Mouse (Mus musculus): ENCODE measurements around the gene Slc36a3.

DNA sequence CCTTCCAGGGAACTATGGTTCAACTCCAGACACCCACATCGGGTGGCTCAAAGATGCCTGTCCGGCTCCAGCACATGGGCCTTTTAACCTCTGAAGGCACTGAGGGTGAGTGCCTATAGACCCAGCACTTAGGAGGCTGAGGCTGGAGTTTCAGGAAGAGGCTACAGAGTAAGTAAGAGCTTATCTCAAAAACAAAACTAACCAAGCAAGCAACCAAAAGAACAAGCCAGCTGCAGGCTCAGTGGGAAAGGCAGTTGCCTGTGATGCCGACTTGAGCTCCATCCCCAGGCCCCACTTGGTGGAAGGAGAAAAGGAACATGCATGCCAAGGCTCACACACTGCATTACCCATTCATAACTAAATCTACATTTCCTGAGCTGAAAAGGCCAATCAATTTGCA, 73.0 kb downstream of the Slc36a3 start:
- TF ChIP-seq CTCF (IDR thresholded peaks at IDR 0.05; ENCODE audit: low read depth): no peak
- TF ChIP-seq EP300 (optimal IDR thresholded peaks at IDR 0.05): no peak
